Mouse (Mus musculus) kidney, postnatal 0 days (tissue): ENCODE data around the gene Tff1. TPM values are rescaled to one million over a fixed set of nuclear protein-coding genes. Genes with fewer than 3 reads are reported as not detected.

Experiments used
- ATAC-seq: fragments of 200-750 bp; cut with Nextera tagmentation; replicated peaks from 2 replicates; pipeline ENCODE4 v1.8.0; 2017; ENCODE audit warnings: low read depth, moderate number of reproducible peaks, moderate TSS enrichment, moderate library complexity; ENCODE audit not compliant: low FRiP score
- DNase-seq: peaks from one replicate; pipeline ENCODE4 v3.0.0-alpha.2; 2016; ENCODE audit warnings: low spot score
- H3K27ac ChIP-seq: fragments of 300-500 bp; sonication (generic); 2 replicates; pipeline ENCODE4 v1.5.1; 2014; ENCODE audit warnings: mild to moderate bottlenecking
- H3K27me3 ChIP-seq: fragments of 300-500 bp; sonication (generic); 2 replicates; pipeline ENCODE4 v1.6.1; 2014; ENCODE audit warnings: low read length, mixed read lengths; ENCODE audit not compliant: insufficient read depth
- H3K36me3 ChIP-seq: fragments of 300-500 bp; sonication (generic); 2 replicates; pipeline ENCODE4 v1.6.1; 2014; ENCODE audit warnings: low read length, mixed read lengths; ENCODE audit not compliant: insufficient read depth
- H3K4me1 ChIP-seq: fragments of 300-500 bp; sonication (generic); replicated peaks from 2 replicates; pipeline ENCODE4 v1.6.1; 2014; ENCODE audit warnings: antibody characterized with exemption, low read length, mixed read lengths; ENCODE audit not compliant: insufficient read depth
- H3K4me2 ChIP-seq: fragments of 300-500 bp; sonication (generic); 2 replicates; pipeline ENCODE4 v1.6.1; 2014; ENCODE audit warnings: mild to moderate bottlenecking, low read length, moderate library complexity, mixed read lengths
- H3K4me3 ChIP-seq: fragments of 300-500 bp; sonication (generic); replicated peaks from 2 replicates; pipeline ENCODE4 v1.5.1; 2014; ENCODE audit warnings: low read depth, low read length
- H3K9ac ChIP-seq: fragments of 300-500 bp; sonication (generic); 2 replicates; pipeline ENCODE4 v1.6.1; 2014; ENCODE audit warnings: low read depth, low read length
- H3K9me3 ChIP-seq: fragments of 300-500 bp; sonication (generic); replicated peaks from 2 replicates; pipeline ENCODE4 v1.6.1; 2016; ENCODE audit warnings: low read length, inconsistent platforms, mixed read lengths
- CTCF ChIP-seq: IDR thresholded peaks from 2 replicates; pipeline ENCODE4 v1.5.1; 2016; ENCODE audit warnings: antibody characterized with exemption, low read depth, mild to moderate bottlenecking, moderate library complexity
- WGBS: fragments of 180-500 bp; shearing (Covaris S2); extraction: QIAGEN DNeasy Blood & Tissue Kit; methylation state at CpG from one replicate; pipeline ENCODE4 v1.1.7; 2014; 5-methylcytosine and 5-hydroxymethylcytosine counted together
- polyA plus RNA-seq: library from polyadenylated mRNA; unstranded; fragments of >200 nt; fragmentation: Nextera tagmentation; extraction: Ambion mirVana; gene quantifications from 2 replicates; pipeline ENCODE4 v1.2.1, GENCODE M21; 2015

Tff1 gene
- polyA plus RNA-seq, 1 experiment from 2014 or later: 0.62 TPM

- no peak overlapping the region for H3K4me2 ChIP-seq
- H3K4me3 ChIP-seq: no peak overlapping the region
- H3K27ac ChIP-seq: no peak overlapping the region
- no peak for TF ChIP-seq CTCF
- H3K27me3 ChIP-seq: no peaks in the 10 kb centered on the region
- 63% methylated on average over 6 of the region's 6 CpGs for WGBS
- H3K9me3 ChIP-seq: no peaks in the 10 kb centered on the region
- no peak overlapping the region for H3K9ac ChIP-seq
- H3K4me1 ChIP-seq: no peaks in the 10 kb centered on the region
- DNase-seq (no peak), ATAC-seq (no peak)
- no peaks in the 10 kb centered on the region for H3K36me3 ChIP-seq
These were observed 49.0 kb downstream of the Tff1 start for GRCm38 (mm10) chr17:31116063-31116462.

DNA sequence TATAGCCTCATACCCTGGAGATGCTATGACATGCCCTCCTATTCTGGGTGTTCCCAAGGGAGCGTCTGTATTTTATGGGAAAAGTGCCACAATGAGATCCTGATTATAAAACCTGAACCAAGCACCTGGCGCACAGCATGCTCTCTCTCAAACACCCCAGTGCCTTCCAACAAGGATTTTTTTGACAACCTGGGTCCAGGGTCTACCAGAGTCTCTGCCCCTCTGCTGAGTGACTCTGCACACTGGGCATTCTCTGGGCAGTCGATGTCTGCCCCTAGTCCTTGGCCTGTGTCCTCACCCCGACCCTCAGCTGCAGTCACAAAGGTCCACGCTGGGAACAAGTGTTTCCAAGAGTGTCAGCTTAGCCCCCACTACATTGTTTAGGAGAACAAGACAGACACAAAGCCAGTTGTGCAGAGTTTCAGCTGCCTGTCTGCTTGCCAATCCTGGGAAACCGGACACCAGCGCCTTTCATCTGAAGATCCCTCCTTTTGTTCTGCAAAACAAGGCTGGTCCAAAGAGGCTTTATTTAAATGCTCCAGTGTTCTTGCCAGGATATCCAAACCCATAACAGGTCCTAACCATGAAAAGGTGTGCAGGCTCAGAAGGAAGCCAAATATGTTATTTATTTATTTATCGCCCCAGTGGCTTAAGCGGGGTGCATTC lies 51.8 kb downstream of the Tff1 start:
- no peaks in the 10 kb centered on the region for H3K9me3 ChIP-seq

More for the DNA sequence above, 51.8 kb downstream of the Tff1 start:
- ATAC-seq (no peak), DNase-seq (no peak)
- no peak overlapping the region for H3K4me3 ChIP-seq
- no peak overlapping the region for H3K4me2 ChIP-seq
- no peak overlapping the region for H3K9ac ChIP-seq
- H3K27ac ChIP-seq: no peak overlapping the region
- WGBS: 52% methylated on average over 9 of the region's 9 CpGs
- H3K4me1 ChIP-seq: no peaks in the 10 kb centered on the region
- no peaks in the 10 kb centered on the region for H3K27me3 ChIP-seq
- TF ChIP-seq CTCF: no peak
- H3K36me3 ChIP-seq: no peaks in the 10 kb centered on the region

Other genes with a start within 250 kb of the Tff1 start
- gene Umodl1, start 210.6 kb downstream of the Tff1 start, polyA plus RNA-seq: 0.09 and 0.17 TPM in 2 replicates
- gene Abcg1, start 107.6 kb downstream of the Tff1 start, polyA plus RNA-seq: 8.5 and 8.8 TPM in 2 replicates
- gene Tff3, start 35.6 kb downstream of the Tff1 start, polyA plus RNA-seq: 0.52 and 1.1 TPM in 2 replicates
- gene Tff2, start 21.0 kb downstream of the Tff1 start, polyA plus RNA-seq: 4.9 and 7.7 TPM in 2 replicates
- gene Tmprss3, start 33.7 kb upstream of the Tff1 start, polyA plus RNA-seq: 0.05 TPM in 1 of 2 replicates, not detected in the other
- gene Ubash3a, start 42.6 kb upstream of the Tff1 start, polyA plus RNA-seq: 0.11 and 0.14 TPM in 2 replicates
- 1.3 and 2.2 TPM in 2 replicates for gene Rsph1, start 112.1 kb upstream of the Tff1 start, polyA plus RNA-seq
- gene Slc37a1, start 121.5 kb upstream of the Tff1 start, polyA plus RNA-seq: 2.8 and 3.9 TPM in 2 replicates
- gene Pde9a, start 220.9 kb upstream of the Tff1 start, polyA plus RNA-seq: 31.9 and 36.8 TPM in 2 replicates